Mouse (Mus musculus) CD4-positive, CD25-positive, alpha-beta regulatory T cell, adult 2 months (primary cell): ENCODE results near the gene Atp9a.
"Not testable (repeated sequence)": the region's sequence is repeated elsewhere in the genome, so short reads cannot be mapped to it uniquely, and the experiment has no call there.

Experiments
- DNase-seq: peaks from one replicate; pipeline ENCODE4 v3.0.0-alpha.2; 2012; ENCODE audit warnings: low read depth, low spot score

The Atp9a gene

DNA sequence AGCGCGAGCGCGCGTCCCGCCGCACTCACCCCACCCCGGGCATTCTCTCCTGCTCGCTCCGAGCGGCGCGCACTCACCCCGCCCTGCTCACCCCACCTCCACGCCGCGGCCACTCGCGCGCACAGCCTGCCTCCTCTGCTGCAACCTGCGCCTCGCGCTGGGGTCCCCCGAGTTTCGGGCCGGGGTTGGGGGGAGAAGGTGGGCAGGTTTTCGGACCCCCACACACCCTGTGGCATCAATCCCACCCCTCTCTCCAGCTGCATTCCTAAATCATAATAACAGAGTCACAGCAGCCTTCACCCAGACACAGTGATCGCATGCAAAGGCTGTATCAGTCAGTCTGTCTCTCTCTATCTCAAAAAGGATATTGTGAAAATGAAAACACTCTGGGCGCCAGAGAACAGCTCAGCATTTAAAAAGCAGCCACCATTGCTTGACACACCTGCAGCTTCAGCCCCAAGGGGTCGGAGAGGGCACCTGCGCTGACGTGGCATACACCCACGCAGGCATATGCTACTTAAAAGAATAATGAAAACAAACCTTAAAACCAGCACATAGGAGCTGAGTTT lies at the start of gene Atp9a:
TSS of gene Atp9a (minus strand) at position 351 of the 569 bp plus-strand sequence.
- DNase-seq = peak; percentile 79

DNA sequence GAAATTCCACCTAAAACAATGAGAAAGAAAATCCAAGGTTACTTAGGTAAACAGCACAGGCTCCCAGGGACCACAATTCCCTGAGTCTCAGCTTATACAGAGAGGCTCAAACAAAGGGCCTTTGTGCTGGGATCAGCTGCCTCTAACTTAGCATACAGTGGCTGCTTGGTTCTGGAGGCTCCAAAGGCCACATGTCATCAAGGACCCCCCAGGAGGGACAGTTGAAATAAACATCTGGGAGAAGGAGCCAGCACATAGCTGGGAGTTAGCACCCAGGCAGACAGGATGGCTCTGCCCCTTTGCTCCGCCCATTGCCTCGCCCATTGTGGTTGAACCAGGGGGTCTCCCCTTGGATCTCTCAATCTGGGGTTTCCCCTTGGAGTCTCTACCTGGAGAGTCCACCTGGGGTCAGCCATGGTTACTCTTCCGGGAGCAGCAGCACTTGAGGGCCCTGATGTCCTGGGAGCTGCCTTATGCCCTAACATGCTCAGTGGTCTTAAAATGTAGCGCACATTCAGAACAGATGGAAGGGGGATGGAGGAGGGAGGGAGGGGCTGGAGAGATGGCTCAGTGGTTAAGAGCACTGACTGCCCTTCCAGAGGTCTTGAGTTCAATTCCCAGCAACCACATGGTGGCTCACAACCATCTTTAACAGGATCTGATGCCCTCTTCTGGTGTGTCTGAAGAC lies 49.0 kb upstream of the Atp9a start:
- DNase-seq = no peak

DNA sequence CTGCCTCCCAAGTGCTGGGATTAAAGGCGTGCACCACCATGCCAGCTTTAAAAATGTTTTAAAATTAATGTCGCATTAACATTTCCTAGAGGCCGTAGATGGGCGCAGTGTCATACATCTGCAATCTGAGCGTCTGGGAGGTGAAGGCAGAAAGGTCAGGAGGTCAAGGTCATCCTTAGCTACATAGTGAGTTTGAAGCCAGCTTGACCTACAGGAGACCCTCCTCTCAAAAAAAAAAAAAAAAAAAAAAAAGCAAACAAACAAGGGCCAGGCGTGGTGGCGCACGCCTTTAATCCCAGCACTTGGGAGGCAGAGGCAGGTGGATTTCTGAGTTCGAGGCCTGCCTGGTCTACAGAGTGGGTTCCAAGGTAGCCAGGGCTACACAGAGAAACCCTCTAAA lies 44.0 kb upstream of the Atp9a start:
- no peak for DNase-seq

DNA sequence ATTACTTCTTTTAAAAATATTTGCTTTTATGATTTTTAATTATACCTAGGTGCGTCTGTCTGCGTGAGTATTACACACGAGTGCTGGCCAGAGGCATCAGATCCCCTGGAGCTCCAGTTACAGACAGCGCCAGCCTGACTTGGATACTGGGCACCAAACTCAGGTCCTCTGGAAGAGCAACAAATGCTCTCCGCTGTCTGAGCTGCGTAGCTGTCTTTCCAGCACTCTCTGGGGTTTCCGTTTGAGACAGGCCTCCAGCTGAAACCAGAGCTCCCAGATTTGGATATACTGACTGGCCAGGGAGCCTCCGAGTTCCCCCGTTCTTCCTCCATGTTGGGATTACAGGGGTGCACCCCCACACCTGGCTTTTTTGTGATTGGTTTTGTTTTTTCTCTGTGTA lies 38.4 kb upstream of the Atp9a start:
- no peak for DNase-seq

DNA sequence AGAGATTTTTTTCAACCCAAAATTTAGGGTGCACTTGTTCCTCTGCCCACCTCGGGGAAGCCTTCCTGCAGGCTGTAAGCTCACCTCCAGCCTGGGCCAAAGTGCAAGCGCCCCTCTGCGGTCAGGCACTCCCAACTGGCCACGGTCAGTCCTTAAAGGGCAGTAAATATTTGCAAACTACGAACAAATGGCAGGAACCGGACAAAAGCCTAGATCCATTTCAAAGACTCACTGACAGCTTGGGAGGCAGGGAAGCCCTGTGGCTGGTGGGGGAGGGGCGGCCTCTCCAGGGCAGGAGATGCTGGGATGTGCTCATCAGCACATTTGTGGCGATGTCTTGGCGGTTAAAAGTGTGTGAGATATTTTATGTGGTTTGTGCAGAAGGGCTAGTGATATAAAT lies 37.8 kb upstream of the Atp9a start:
- no peak for DNase-seq

DNA sequence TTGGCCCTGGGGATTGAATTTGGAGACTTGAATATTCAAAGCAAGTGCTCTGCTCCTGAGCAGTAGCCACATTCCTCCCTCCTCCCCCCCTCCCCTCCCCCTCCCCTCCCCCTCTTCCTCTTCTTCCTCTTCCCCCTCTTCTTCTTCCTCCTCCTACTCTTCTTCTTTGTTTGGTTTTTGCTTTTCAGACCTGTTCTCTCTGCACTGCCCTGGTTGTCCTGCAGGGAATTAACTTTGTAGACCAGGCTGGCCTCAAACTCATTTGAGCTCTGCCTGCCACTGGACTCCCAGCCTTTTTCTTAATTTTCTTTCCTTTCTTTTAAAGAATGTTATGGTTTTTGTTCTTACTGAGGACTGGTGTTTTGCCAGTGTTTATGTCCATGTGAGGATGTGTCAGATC lies 35.3 kb upstream of the Atp9a start:
- no peak for DNase-seq

DNA sequence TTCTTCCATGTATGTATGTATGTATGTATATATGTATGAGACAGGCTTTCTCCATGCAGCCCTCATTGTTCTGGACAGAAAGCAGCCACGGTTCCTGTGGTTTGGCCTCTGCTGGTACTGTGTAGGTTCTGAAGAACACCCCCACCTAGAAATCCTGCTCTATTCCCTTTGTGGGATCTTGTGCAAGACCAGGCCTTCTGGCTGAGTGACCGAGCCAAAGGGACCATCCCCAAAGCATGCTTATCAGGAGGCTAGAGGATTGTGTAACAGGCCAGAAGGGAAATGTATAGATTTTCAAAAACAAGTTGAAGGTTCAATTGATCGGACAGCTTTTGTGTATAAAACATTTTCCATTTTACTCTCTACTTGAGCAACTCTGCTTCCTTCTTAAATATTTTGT lies 34.0 kb upstream of the Atp9a start:
- DNase-seq = no peak

DNA sequence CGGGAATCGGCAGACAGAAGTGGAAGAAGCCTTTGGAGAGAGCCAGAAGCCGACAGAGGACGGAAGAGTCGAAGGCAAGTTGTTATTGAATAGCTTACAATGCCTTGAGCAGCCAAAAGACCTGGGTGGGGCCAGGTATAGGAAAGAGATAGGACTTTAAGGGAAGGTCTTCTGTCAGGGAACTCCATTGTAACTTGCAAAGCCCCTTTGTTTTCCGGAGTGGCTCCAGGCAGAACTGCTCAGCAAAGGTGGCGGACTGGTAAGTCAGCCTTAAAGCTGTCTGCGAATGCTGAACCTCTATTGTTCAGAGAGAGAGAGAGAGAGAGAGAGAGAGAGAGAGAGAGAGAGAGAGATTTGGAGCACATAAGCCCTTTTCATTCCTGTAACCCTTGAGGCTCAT lies 27.1 kb upstream of the Atp9a start:
- DNase-seq = no peak

DNA sequence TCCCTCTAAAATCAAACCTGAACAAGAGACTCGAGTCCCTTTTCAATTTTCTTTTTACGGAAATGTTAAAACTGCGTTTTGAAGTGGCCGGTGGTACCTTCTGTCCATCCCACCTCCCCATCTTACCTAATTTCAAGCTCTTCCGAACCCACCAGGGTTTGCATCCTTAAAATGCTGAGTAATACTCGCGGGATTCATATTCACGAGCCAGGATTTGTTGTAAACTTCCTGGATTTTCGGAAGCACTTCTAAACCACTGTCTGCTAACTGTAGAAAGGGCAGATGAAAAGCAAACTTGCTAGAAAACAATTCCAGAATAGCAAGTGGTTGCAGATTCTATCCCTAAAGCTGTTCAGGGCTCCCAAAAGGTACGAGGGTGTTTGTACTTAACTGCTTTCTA lies 25.4 kb upstream of the Atp9a start, which contains the start of gene Sall4:
TSS of gene Sall4 (minus strand) at position 362 of the 400 bp plus-strand sequence.
- DNase-seq = no peak

DNA sequence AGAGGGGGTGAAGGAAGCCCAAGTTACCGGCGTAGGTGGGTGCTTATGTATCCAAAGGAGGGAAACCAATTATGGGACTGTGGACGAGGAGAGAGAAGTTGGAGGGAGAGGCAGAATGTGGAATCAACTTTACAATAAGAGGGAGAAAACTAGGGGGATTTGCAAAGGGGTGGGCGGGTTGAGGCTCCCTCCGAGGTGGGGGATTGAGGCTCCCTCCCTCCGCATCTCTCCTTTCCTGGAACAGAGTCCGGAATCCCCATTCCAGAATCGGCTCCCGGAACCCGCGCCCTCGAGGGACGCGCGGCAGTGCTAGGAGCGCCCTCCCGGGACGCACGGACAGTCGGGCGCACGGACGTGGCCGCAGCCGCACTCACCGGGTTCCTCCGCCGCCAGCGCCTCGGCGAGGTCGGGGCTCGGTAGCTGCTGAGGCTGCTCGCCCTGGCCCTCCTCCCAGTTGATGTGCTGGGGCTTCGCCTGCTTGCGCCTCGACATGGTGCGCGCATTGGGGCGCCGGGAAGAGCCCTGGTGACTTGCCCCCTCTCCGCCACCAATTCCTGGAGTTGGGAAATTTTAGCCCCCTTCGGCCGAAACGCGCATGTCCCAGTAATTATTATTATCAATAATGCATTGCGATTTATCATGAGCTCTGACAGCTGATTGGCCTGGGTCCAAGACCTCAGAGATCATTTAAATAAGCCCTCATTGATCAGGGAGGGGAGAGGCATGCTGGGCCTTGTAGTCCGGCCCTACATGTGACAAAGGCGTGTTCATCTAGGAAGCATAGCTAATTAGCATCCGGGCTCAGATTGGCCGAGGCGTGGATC lies 24.5 kb upstream of the Atp9a start:
- DNase-seq = no peak

DNA sequence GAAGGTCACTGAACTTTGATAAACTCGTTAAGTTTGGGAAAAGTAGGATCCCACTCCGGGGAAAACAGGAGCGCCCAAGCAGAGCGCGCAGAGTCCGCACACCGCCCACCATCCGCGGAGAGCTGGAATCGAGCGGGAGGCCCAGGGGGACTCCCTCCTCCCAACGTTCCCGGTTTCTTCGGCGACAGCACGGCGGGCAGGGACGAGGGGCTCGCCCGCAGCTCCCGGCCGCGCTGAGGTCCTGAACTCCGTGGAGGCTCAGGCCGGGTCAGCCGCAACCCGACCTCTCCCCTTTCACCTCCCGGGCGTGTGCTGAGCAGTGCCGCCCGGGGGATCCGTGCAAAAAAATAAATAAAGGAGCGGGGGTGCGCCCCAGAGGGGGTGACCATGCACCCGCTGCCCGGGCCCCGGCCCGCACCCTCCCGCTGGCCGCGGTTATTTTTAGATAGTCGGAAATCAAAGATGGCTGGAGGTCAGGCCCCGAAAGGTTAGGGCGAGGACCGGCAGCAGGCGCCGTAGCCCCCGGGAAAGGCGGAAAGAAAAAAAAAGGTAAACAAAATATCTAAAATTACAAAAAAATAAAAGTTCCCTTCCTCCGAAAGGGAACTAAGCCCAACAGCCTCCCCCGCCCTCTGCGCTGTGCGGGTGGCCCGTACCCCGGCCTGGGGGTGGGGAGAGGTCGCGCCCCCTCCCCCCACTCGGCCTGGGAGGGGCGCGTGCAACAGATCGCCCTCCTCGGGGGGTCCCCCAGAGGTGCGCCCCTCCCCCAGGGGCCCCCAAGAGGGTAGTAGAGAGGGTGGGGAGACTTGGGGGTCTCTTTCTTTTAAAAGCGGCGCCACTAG lies 23.7 kb upstream of the Atp9a start:
- DNase-seq = no peak

DNA sequence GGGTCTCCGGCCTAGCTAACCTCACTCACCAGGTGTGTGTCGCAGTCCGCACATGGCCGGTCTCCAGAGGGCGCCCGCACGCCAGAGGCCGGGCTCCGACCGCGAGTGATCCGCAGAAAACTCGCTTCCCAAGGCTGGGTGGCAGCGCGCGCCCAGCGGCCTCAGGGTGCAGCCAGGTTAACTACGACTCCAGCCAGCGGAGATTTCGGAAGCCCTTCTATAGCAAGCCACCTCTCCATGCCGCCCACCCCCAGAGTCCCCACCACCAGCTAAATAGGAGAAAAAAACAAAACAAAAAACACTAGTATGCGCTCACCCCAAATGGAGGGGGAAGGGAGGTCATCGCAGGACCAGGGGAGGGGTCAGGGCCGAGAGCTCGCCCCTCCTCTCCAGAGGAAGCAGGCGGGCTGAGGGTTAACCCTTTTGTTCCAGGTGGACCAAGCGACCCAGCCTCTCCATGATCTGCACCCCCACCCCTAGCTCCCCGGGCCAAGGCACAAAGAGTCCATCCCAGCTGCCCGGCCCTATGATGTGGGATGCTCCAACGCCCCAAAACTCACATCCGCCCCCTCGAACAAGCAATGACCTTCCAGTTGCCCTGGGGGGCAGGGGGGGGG lies 23.0 kb upstream of the Atp9a start:
- DNase-seq = peak; percentile 19

DNA sequence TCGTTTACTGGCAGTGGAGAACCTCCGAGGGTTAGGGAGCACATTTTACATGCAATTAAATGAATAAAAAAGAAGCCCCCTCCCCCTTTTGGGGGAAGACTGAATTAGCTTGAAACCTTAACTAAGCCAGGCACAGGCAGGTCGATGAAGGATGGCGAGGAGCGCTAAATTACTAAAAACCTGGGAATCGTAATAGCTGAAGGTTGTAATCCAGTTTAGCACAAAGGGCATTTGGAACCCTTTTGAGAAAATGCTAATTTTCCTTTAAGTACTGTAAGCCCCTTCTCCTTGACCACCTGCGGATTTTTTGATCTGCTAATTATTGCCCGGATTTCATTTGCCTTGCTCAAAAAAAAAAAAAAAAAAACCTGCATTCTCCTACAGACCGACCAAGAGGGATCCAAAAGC lies 22.3 kb upstream of the Atp9a start:
- no peak for DNase-seq

DNA sequence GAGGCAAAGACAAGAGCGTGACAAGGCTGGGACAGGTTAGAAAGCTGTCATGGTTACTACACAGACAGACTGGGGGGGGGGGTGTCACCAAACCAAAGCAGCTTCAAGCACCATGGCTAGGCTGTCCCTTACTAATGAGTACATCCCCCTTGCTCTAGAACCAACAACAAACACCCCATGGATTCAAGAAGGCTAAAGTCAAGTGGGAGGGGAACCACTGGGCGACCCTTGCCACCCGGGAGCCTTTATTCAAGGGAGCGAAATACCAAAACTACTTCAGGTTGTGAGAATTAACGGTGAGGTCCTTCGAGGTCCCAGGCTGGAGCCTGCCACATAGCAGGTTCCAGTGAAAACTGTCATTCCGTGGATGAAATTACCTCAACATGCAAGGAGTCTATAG lies 21.6 kb upstream of the Atp9a start:
- no peak for DNase-seq

DNA sequence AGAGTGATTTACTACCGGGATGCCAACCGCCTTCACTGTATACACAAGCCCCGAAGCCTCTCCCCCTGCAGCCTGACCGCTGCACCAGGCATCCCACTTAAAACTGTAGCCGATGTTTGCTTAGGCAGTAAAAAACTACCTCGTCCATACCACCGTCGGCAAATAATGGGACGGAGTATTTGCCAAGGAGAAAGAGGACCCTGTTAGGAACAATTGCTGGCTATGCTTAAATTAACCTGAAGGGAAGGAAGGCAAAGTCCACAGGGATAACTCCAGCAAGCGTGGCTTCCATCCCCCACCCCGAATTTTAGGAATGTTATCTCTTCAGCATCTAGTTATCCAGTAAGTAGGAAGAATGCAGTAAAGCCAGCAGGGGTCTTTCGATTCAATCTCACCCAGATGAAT lies 20.2 kb upstream of the Atp9a start:
- DNase-seq = no peak

DNA sequence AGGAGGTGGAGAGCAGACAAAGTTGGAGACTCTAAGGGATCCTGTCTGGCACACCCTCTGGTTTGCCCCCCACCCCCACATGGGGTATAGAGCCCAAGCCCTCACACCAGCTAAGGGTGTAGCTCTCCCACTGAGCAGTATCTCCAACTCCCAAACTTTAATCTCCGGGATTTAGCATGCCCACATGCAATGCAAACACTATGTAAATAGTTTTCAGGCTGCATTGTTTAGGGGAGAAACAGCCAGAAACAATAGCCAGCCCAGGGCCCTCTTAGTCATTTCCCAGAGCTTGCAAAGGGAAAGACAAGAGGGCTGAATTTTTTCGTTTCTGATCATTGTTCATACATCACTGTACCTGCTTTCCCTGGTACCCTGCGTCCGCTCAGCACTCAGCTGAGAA lies 19.7 kb upstream of the Atp9a start:
- DNase-seq = no peak

DNA sequence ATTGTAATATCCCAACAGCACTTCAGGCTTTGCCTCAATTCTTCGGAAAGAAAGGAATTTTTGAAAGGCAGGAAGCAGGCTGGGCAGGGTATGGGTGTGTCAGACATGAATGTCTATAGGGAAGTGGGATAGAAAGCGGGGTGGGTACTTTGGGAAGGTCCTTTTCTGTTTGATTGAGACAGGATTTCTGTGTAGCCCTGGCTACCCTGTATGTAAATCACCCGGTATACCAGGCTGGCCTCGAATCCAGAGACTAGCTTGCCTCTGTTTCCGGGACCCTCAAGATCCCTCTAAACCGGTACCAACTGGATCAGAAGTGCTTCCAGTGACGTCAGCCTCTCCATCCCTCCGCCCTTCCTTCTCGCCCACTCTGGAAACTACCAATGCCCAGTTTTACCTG lies 18.9 kb upstream of the Atp9a start:
- DNase-seq = no peak

DNA sequence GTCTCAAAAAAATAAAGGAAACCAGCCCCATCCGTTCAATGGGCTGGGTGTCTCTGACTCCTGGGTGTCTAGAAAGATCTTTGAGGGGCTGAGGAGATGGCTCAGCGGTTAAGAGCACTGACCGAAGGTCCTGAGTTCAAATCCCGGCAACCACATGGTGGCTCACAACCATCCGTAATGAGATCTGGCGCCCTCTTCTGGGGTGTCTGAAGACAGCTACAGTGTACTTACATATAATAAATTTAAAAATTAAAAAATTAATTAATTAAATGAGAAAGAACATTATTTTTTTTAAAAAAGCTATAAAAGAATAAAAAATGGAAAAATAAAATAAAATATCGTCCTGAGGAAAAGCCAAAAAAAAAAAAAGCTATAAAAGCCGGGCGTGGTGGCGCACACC lies 2.2 kb upstream of the Atp9a start:
- DNase-seq = not testable (repeated sequence)

DNA sequence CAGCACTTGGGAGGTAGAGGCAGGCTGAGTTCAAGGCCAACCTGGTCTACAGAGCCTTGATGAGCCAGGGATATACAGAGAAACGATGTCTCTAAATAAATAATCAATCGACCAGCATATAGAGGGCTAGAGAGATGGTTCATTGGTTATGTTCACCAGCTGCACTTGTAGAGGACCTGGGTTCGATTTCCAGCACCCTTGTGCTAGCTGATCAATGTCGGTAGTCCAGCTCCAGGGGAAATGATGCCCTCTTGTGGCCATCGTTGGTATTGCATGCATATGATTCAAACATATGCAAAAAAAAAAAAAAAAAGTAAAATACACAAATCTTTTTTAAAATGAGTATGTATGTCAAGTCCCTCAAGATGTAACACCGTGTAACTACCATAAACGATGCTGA lies 440 bp upstream of the Atp9a start:
- peak; percentile 85 for DNase-seq

DNA sequence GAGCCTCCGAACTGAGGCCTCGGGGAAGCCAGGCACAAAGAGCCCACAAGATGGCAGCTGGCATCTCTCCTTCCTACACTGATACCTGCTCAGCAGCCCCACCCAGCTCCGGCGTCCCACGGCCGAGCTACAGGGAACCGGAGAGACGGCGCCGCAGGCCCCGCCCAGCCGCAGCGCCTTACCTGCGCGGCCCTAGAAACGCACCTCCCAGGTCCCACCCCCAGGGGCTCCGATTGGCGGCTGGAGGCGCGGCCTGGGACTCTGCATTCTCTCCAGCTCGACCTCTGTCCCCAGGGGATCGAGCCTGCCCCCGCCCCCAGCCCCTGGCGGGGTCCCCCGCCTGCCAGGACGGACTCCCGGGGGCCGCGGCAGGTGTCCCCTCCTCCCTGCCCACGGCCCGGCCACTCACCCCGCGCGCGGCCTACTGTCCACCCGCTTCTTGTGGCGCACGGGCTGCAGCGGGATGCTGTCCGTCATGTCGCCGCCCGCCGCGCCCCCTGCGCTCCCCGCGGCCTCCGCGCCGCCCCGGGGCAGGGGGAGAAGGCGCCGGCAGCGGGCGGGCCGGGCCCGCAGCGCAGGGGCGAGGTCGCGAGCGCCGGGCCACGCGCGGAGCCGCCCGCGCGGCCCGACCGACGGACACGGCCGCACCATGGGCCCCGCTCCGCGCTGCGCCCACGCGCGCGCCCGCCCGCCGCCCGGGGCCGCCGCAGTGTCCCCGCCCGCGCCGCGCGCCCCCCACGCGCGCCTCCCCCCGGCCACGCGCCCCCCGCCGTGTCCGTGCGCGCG lies 743 bp downstream of the Atp9a start:
- DNase-seq = peak; percentile 84

DNA sequence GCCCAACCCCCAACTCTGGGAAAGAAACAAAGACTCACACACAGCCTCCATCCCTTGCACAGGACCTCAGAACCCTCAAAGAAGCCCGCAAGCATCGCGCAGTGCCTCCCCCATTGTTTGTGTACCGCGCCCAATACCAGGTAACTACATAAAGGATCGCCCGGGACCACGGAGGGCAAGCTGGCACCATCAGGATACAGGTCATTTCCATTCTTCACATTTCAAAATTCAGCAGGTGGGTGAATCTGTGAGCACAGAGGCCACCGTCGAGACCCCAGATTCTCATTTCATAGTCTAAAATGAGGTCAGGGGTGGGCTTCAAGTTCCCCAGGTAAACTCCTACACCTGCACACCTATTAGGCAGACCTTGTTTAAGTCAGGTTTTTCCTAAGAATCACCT lies 1.7 kb downstream of the Atp9a start:
- no peak for DNase-seq
